Mouse (Mus musculus): ENCODE results near the gene Selenbp2.
"Not testable (repeated sequence)": the region's sequence is repeated elsewhere in the genome, so short reads cannot be mapped to it uniquely, and the experiment has no call there.

The Selenbp2 gene

DNA sequence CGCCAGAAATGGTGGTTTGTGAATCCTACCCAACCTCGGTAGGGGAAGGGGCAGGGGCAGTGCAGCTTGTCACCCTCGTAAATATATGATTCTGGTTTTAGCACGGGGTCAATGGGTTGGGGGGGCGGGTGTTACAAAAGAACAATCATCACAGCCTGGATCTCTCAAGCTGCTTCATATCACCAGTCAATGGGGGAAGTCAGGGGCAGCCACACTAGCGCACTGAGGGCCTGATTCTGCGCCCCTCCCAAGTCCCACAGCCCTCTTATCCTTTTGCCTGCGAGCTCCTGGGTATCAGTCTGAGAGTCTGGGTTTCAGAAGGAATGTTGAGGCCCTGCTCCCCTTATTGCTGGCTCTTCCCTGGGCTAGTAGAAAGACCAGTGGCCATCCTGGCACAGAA, 518 bp downstream of the Selenbp2 start:
- DNase-seq: not testable (repeated sequence)

GRCm38 (mm10) chr3:94695591-94695990, 2.2 kb downstream of the Selenbp2 start:
- not testable (repeated sequence) for DNase-seq

DNA sequence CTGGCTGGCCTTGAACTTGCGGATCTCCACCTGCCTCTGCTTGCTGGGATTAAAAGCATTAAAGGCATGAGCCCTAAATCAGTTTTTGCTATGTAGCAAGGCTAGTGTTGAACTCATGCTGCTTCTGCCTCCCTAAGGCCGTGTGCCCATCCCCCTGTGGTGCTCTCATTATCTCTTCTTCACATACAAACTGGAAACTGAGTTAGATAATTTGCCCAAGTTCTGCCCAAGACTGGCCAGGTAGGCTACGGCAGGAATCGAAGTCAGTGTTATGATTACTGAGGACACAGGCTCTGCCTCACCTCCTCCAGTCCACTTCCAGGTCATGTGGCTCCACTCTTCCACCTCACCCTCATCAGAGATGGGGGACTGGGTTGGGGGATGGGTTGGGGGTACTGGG, 2.9 kb downstream of the Selenbp2 start:
- DNase-seq: not testable (repeated sequence)

- not testable (repeated sequence) for DNase-seq
Observed at GRCm38 (mm10) chr3:94702163-94702810, 8.9 kb downstream of the Selenbp2 start.

GRCm38 (mm10) chr3:94702856-94703255, 9.5 kb downstream of the Selenbp2 start:
- no peak for DNase-seq

DNA sequence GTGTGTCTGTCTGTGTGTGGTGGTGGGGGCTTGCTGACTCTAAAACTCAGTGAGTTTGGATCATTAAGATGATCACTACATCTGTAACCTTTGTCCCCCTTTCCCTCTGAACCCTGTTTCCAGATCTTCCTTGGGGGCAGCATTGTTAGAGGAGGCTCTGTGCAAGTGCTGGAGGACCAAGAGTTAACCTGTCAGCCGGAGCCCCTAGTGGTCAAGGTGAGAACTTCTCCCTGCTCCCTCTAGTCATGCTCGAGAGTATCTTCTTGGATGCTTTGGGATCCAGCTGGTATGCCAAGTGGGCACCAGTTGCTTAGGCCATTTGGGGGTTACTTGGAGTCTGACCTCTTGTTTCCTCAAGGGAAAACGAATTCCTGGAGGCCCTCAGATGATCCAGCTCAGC, 10.0 kb downstream of the Selenbp2 start:
- peak; percentile 9 to 15 for DNase-seq

DNA sequence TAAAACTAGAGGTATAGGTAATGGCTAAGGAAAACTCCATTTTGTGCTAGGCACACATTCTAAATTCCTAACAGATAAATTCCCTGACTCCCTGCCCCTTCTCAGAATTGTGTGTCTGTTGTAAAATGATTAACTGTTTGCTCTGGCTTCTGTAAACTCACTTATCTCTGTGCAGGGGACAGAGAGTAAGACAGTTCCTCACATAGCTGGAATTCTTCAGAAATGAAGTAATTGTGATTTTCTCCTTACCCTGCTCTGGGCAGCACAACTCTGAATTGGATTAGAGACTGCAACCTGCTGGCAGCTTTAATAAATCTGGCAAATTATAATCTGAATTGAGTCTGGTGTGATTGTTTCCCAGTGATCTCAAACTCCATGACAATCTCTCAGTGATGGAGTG, 17.2 kb downstream of the Selenbp2 start:
- DNase-seq: not testable (repeated sequence)

GRCm38 (mm10) chr3:94713424-94713823, 20.1 kb downstream of the Selenbp2 start:
- DNase-seq: not testable (repeated sequence)

- not testable (repeated sequence) for DNase-seq
Observed at GRCm38 (mm10) chr3:94718253-94718652, 24.9 kb downstream of the Selenbp2 start.

- not testable (repeated sequence) for DNase-seq
Observed at GRCm38 (mm10) chr3:94723637-94724036, 30.3 kb downstream of the Selenbp2 start.

DNA sequence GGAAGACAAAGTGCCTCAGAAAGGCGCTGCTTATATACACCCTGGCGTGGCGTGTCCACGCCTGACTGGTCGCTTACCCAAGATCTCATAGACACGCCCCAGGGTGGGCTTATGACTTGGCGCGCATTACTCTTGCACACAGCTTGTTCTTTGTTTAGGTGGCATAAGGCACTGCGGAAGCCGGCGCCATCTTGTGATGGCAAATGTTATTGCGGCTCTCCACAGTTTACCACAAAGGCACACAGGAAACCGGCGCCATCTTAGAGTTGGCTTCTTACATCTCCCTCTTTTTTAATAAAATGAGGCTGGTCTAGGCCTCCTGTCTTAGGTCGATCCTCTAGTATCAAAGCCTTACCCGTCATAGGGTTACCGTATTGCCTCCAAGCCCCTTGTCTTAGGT, 52.3 kb downstream of the Selenbp2 start:
- DNase-seq: no peak
